Mouse (Mus musculus): ENCODE results near the gene Ttll9. TPM values are rescaled to one million over a fixed set of nuclear protein-coding genes. Genes with fewer than 3 reads are reported as not detected.

Gene Ttll9
- total and polyA plus RNA-seq, 2 experiments from 2014 or later = 4.3 to 8.0 TPM

GRCm38 (mm10) chr2:152941776-152942175 lies 20.5 kb upstream of the Ttll9 start:
- Histone ChIP-seq H3K4me1 (ENCODE audit: insufficient read depth) (no peaks in the 10 kb centered on the region), H3K36me3 (ENCODE audit: insufficient read depth) (no peaks in the 10 kb centered on the region), H3K4me3 (ENCODE audit: low read depth, low read length) (no peak overlapping the region), H3K4me2 (ENCODE audit: low read depth) (no peak overlapping the region), H3K9me3 (ENCODE audit: low read length) (no peaks in the 10 kb centered on the region), H3K9ac (no peak overlapping the region), H3K27me3 (ENCODE audit: insufficient read depth, low read length) (peaks cover 48% of the 10 kb centered on the region), H3K27ac (ENCODE audit: low read depth, low read length) (no peak overlapping the region)
- TF ChIP-seq CTCF (IDR thresholded peaks at IDR 0.05; ENCODE audit: low read depth) = no peak
- 54% methylated on average over 7 of the region's 7 CpGs for WGBS
- DNase-seq (no peak), ATAC-seq (no peak)

- Histone ChIP-seq H3K27me3 (ENCODE audit: insufficient read depth, low read length) (peaks cover 48% of the 10 kb centered on the region), H3K4me3 (ENCODE audit: low read depth, low read length) (peak overlapping the region; percentile 45), H3K27ac (ENCODE audit: low read depth, low read length) (no peak overlapping the region), H3K36me3 (ENCODE audit: insufficient read depth) (no peaks in the 10 kb centered on the region), H3K4me2 (ENCODE audit: low read depth) (peak overlapping the region; percentile 94), H3K4me1 (ENCODE audit: insufficient read depth) (no peaks in the 10 kb centered on the region), H3K9me3 (ENCODE audit: low read length) (no peaks in the 10 kb centered on the region), H3K9ac (peak overlapping the region; percentile 36)
- DNase-seq = no peak
- under 1% methylated on average over 59 of the region's 65 CpGs for WGBS
- TF ChIP-seq CTCF (IDR thresholded peaks at IDR 0.05; ENCODE audit: low read depth) = no peak
- ATAC-seq = peak; percentile 17; the same call in 1 of the 2 replicates
Measured at GRCm38 (mm10) chr2:152942898-152943515, 19.3 kb upstream of the Ttll9 start.

GRCm38 (mm10) chr2:152943568-152943967 lies 18.7 kb upstream of the Ttll9 start:
- peak overlapping the region; percentile 94 for H3K4me2 ChIP-seq (ENCODE audit: low read depth)
- 5% methylated on average over 8 of the region's 8 CpGs for WGBS
- peak; percentile 38 for DNase-seq
- H3K4me1 ChIP-seq (ENCODE audit: insufficient read depth) = no peaks in the 10 kb centered on the region
- H3K9me3 ChIP-seq (ENCODE audit: low read length) = no peaks in the 10 kb centered on the region
- peak; percentile 51; the same call in 1 of the 2 replicates for ATAC-seq
- no peaks in the 10 kb centered on the region for H3K36me3 ChIP-seq (ENCODE audit: insufficient read depth)
- peaks cover 48% of the 10 kb centered on the region for H3K27me3 ChIP-seq (ENCODE audit: insufficient read depth, low read length)
- TF ChIP-seq CTCF (IDR thresholded peaks at IDR 0.05; ENCODE audit: low read depth) = peak; percentile 42
- H3K9ac ChIP-seq = peak overlapping the region; percentile 36
- H3K4me3 ChIP-seq (ENCODE audit: low read depth, low read length) = peak overlapping the region; percentile 45
- H3K27ac ChIP-seq (ENCODE audit: low read depth, low read length) = no peak overlapping the region

GRCm38 (mm10) chr2:152944013-152944412 lies 18.3 kb upstream of the Ttll9 start:
- Histone ChIP-seq H3K9ac (no peak overlapping the region), H3K36me3 (ENCODE audit: insufficient read depth) (no peaks in the 10 kb centered on the region), H3K9me3 (ENCODE audit: low read length) (no peaks in the 10 kb centered on the region), H3K4me2 (ENCODE audit: low read depth) (no peak overlapping the region), H3K27me3 (ENCODE audit: insufficient read depth, low read length) (peaks cover 47% of the 10 kb centered on the region), H3K4me3 (ENCODE audit: low read depth, low read length) (no peak overlapping the region), H3K4me1 (ENCODE audit: insufficient read depth) (no peaks in the 10 kb centered on the region), H3K27ac (ENCODE audit: low read depth, low read length) (no peak overlapping the region)
- WGBS = 52% methylated on average over 9 of the region's 9 CpGs
- no peak for ATAC-seq
- TF ChIP-seq CTCF (IDR thresholded peaks at IDR 0.05; ENCODE audit: low read depth) = no peak
- DNase-seq = no peak

GRCm38 (mm10) chr2:152947098-152947497 lies 15.2 kb upstream of the Ttll9 start:
- ATAC-seq (no peak), DNase-seq (peak; percentile 65)
- Histone ChIP-seq H3K27ac (ENCODE audit: low read depth, low read length) (no peak overlapping the region), H3K9ac (no peak overlapping the region), H3K4me3 (ENCODE audit: low read depth, low read length) (no peak overlapping the region), H3K36me3 (ENCODE audit: insufficient read depth) (no peaks in the 10 kb centered on the region), H3K9me3 (ENCODE audit: low read length) (no peaks in the 10 kb centered on the region), H3K4me2 (ENCODE audit: low read depth) (no peak overlapping the region), H3K4me1 (ENCODE audit: insufficient read depth) (peaks cover 4% of the 10 kb centered on the region; the same call in 1 of the 2 replicates), H3K27me3 (ENCODE audit: insufficient read depth, low read length) (peaks cover 24% of the 10 kb centered on the region)
- 34% methylated on average over 7 of the region's 7 CpGs for WGBS
- TF ChIP-seq CTCF (IDR thresholded peaks at IDR 0.05; ENCODE audit: low read depth) = no peak

GRCm38 (mm10) chr2:152948438-152949020 lies 13.8 kb upstream of the Ttll9 start:
- H3K9me3 ChIP-seq (ENCODE audit: low read length) = no peaks in the 10 kb centered on the region
- H3K4me2 ChIP-seq (ENCODE audit: low read depth) = no peak overlapping the region
- no peak for DNase-seq
- H3K9ac ChIP-seq = no peak overlapping the region
- no peak overlapping the region for H3K4me3 ChIP-seq (ENCODE audit: low read depth, low read length)
- 78% methylated on average over 5 of the region's 5 CpGs for WGBS
- H3K27ac ChIP-seq (ENCODE audit: low read depth, low read length) = no peak overlapping the region
- no peak for ATAC-seq
- no peaks in the 10 kb centered on the region for H3K36me3 ChIP-seq (ENCODE audit: insufficient read depth)
- TF ChIP-seq CTCF (IDR thresholded peaks at IDR 0.05; ENCODE audit: low read depth) = no peak
- H3K4me1 ChIP-seq (ENCODE audit: insufficient read depth) = peaks cover 7% of the 10 kb centered on the region; the same call in 1 of the 2 replicates
- peaks cover 11% of the 10 kb centered on the region for H3K27me3 ChIP-seq (ENCODE audit: insufficient read depth, low read length)

- no peaks in the 10 kb centered on the region; the same call in 1 of the 2 replicates for H3K27me3 ChIP-seq (ENCODE audit: insufficient read depth, low read length)
- DNase-seq (no peak), ATAC-seq (no peak)
- H3K9ac ChIP-seq = peak overlapping the region; percentile 82
- H3K27ac ChIP-seq (ENCODE audit: low read depth, low read length) = no peak overlapping the region
- no peak for TF ChIP-seq CTCF (IDR thresholded peaks at IDR 0.05; ENCODE audit: low read depth)
- no peaks in the 10 kb centered on the region for H3K9me3 ChIP-seq (ENCODE audit: low read length)
- H3K4me1 ChIP-seq (ENCODE audit: insufficient read depth) = peaks cover 7% of the 10 kb centered on the region; the same call in 1 of the 2 replicates
- WGBS = 37% methylated on average over 11 of the region's 11 CpGs
- no peaks in the 10 kb centered on the region for H3K36me3 ChIP-seq (ENCODE audit: insufficient read depth)
- H3K4me2 ChIP-seq (ENCODE audit: low read depth) = peak overlapping the region; percentile 82
- H3K4me3 ChIP-seq (ENCODE audit: low read depth, low read length) = peak overlapping the region; percentile 68
Measured at GRCm38 (mm10) chr2:152950358-152951064, 11.8 kb upstream of the Ttll9 start.

All from forebrain, postnatal 0 days (tissue).